Mouse (Mus musculus) lung, adult 2 months (tissue): ENCODE measurements around the gene Sez6l.

ENCODE experiments used
- CTCF ChIP-seq: fragments of 200-500 bp; IDR thresholded peaks from 2 replicates; pipeline ENCODE4 v1.5.1; 2011; ENCODE audit warnings: mild to moderate bottlenecking, low read length, control low read depth; ENCODE audit not compliant: insufficient read depth
- POLR2A ChIP-seq: fragments of 200-500 bp; IDR thresholded peaks from 2 replicates; pipeline ENCODE4 v1.6.1; 2011; ENCODE audit warnings: low read depth, mild to moderate bottlenecking, control low read depth, low read length, borderline replicate concordance; ENCODE audit errors: extremely low read depth

GRCm38 (mm10) chr5:112591706-112592105, 14.7 kb upstream of the Sez6l start:
- TF ChIP-seq CTCF (no peak), POLR2A (no peak)
